Mouse (Mus musculus) lung, embryonic 14.5 days (tissue): ENCODE results near the gene Baz1a. TPM values are rescaled to one million over a fixed set of nuclear protein-coding genes. Genes with fewer than 3 reads are reported as not detected.

Source experiments
- ATAC-seq: fragments of 200-750 bp; cut with Nextera tagmentation; 2 replicates; pipeline ENCODE4 v1.8.0; 2017; ENCODE audit warnings: mild to moderate bottlenecking, moderate TSS enrichment, moderate library complexity; ENCODE audit not compliant: insufficient read depth
- DNase-seq: peaks from one replicate; pipeline ENCODE4 v3.0.0-alpha.2; 2015
- H3K27ac ChIP-seq: fragments of 300-500 bp; sonication (generic); 2 replicates; pipeline ENCODE4 v1.5.1; 2014; ENCODE audit warnings: low read depth, mild to moderate bottlenecking, moderate library complexity
- H3K27me3 ChIP-seq: fragments of 300-500 bp; sonication (generic); 2 replicates; pipeline ENCODE4 v1.6.1; 2014; ENCODE audit warnings: low read length, control low read depth; ENCODE audit not compliant: insufficient read depth
- H3K36me3 ChIP-seq: fragments of 300-500 bp; sonication (generic); 2 replicates; pipeline ENCODE4 v1.6.1; 2014; ENCODE audit warnings: control low read depth; ENCODE audit not compliant: insufficient read depth
- H3K4me1 ChIP-seq: fragments of 300-500 bp; sonication (generic); 2 replicates; pipeline ENCODE4 v1.6.1; 2014; ENCODE audit warnings: antibody characterized with exemption, control low read depth; ENCODE audit not compliant: insufficient read depth
- H3K4me2 ChIP-seq: fragments of 300-500 bp; sonication (generic); 2 replicates; pipeline ENCODE4 v1.6.1; 2014; ENCODE audit warnings: mild to moderate bottlenecking
- H3K4me3 ChIP-seq: fragments of 300-500 bp; sonication (generic); 2 replicates; pipeline ENCODE4 v1.5.1; 2014; ENCODE audit warnings: low read depth, low read length
- H3K9ac ChIP-seq: fragments of 300-500 bp; sonication (generic); 2 replicates; pipeline ENCODE4 v1.6.1; 2014
- H3K9me3 ChIP-seq: fragments of 300-500 bp; sonication (generic); 2 replicates; pipeline ENCODE4 v1.6.1; 2016; ENCODE audit warnings: low read depth, low read length, control low read depth
- CTCF ChIP-seq: IDR thresholded peaks from 2 replicates; pipeline ENCODE4 v1.5.1; 2016; ENCODE audit warnings: antibody characterized with exemption, low read depth
- WGBS: fragments of 180-500 bp; shearing (Covaris S2); extraction: QIAGEN DNeasy Blood & Tissue Kit; methylation state at CpG from one replicate; pipeline ENCODE4 v1.1.7; 2014; 5-methylcytosine and 5-hydroxymethylcytosine counted together
- polyA plus RNA-seq: library from polyadenylated mRNA; unstranded; fragments of >200 nt; fragmentation: Nextera tagmentation; extraction: Ambion mirVana; gene quantifications from 2 replicates; pipeline ENCODE4 v1.2.1, GENCODE M21; 2014

The Baz1a gene
- polyA plus RNA-seq, 1 experiment from 2014 or later = 23.9 TPM

DNA sequence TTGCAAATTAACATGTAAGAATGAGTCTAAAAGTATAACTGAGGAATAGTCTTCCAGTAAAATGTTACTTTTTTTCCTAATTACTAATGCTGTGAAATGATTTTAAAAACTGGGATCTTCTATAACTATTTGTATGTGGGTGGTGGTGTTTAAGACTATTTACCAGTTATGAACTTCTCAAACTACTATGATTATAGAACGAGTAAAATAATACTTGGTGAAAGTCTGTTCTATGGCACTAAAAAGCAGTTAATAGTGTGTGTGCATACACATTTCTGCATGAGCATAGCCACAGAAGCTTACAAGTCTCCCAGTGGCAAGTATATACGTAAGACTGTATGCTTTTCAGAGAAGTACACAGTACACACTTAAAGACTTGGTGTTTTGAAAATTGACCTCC lies 27.0 kb downstream of the Baz1a start:
- peaks cover 5% of the 10 kb centered on the region; the same call in 1 of the 2 replicates for H3K4me1 ChIP-seq
- no peak overlapping the region for H3K4me3 ChIP-seq
- ATAC-seq = no peak
- H3K27me3 ChIP-seq = no peaks in the 10 kb centered on the region
- H3K9me3 ChIP-seq = no peaks in the 10 kb centered on the region
- H3K4me2 ChIP-seq = no peak overlapping the region
- no peak for DNase-seq
- H3K27ac ChIP-seq = no peak overlapping the region
- no peak for TF ChIP-seq CTCF
- no peaks in the 10 kb centered on the region for H3K36me3 ChIP-seq
- H3K9ac ChIP-seq = no peak overlapping the region
- 77% methylated on average over 2 of the region's 2 CpGs for WGBS

DNA sequence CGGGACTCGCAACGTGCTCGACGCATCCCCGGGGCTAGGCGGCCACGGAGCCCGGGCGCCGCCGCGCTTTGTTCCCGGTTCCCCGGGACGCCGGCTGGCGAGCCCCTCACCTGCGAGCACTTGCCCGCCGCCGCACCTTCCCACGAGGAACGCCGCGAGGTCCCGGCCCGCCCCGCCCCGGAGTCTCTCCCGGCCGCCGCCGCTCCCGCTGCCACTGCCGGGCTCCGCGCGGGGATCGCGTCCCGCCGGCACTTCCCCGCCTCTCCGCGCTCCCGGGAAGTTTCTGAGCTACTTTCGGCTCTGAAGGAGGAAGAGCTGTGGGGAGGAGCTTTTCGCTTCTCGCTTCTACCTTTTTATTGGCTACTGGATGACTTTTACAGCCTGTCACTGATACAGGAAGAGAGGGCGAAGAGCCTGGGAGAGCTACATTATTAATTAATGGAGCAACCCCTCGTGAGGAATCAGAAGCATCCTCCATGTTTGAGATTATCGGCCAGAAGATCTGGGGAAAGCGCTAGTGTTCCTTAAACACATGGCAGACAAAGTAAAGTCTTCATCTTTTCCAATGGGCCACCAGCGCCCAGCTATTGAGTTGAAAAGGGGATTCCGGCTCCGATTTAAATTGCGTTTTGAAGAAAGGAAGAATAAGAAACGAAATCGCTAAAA lies 28.0 kb downstream of the Baz1a start, which contains the start of gene Gm20403:
Gm20403 (minus strand) TSS at position 478 of the 666 bp plus-strand sequence.
- peaks cover 5% of the 10 kb centered on the region; the same call in 1 of the 2 replicates for H3K4me1 ChIP-seq
- under 1% methylated on average over 54 of the region's 60 CpGs for WGBS
- ATAC-seq (peak; percentile 75), DNase-seq (peak; percentile 87)
- H3K9ac ChIP-seq = peak within 1 kb of the TSS; percentile 91
- peak within 1 kb of the TSS; percentile 87 for H3K4me2 ChIP-seq
- TF ChIP-seq CTCF = no peak
- H3K36me3 ChIP-seq = no peaks in the 10 kb centered on the region
- H3K27ac ChIP-seq = peak within 1 kb of the TSS; percentile 93
- H3K27me3 ChIP-seq = no peaks in the 10 kb centered on the region
- H3K4me3 ChIP-seq = peak within 1 kb of the TSS; percentile 87
- H3K9me3 ChIP-seq = no peaks in the 10 kb centered on the region

DNA sequence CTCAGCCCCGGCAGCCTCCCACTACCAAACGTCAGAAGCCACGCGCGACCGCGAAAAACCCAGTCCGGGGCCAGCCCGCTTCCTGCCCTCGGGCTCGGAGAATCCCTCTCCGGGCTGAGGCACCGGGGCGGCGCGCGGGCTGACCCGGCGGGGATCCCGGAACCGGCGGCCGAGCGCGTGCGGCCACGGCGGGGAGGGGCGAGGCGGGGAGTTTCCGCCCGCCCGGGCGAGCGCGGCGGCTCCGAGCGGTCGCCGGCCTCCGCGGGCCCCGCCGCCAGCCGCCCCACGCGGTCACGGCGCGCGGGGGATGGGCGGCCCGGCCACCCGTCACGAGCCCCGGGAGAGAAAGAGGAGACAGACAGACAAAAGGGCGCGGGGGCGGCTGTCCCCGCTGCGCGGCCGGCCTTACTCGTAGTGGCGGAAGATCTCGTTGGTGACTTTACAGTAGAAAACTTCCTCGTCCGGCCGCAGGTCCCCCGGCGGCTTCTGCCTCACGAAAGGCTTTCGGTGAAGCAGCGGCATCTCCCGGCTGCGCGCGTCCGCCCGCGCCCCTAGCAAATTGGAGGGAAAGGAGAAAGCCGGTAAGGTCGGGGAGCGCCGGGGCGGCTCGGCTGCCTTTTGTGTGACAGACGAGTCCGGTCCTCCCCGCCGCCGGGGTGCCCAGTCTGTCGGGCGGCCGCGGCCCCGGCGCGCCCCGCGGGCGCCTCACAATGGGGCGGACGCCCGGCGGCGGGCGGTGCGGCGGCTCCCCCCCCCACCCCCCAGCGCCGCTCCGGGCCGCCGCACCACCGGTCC lies 28.7 kb downstream of the Baz1a start:
- H3K27me3 ChIP-seq = no peaks in the 10 kb centered on the region
- peak overlapping the region; percentile 87 for H3K4me2 ChIP-seq
- H3K4me3 ChIP-seq = peak overlapping the region; percentile 87
- H3K27ac ChIP-seq = peak overlapping the region; percentile 93
- under 1% methylated on average over 112 of the region's 117 CpGs for WGBS
- H3K36me3 ChIP-seq = no peaks in the 10 kb centered on the region
- peak; percentile 63 for ATAC-seq
- H3K4me1 ChIP-seq = peaks cover 5% of the 10 kb centered on the region; the same call in 1 of the 2 replicates
- peak; percentile 74 for DNase-seq
- no peak for TF ChIP-seq CTCF
- H3K9me3 ChIP-seq = no peaks in the 10 kb centered on the region
- H3K9ac ChIP-seq = peak overlapping the region; percentile 91

DNA sequence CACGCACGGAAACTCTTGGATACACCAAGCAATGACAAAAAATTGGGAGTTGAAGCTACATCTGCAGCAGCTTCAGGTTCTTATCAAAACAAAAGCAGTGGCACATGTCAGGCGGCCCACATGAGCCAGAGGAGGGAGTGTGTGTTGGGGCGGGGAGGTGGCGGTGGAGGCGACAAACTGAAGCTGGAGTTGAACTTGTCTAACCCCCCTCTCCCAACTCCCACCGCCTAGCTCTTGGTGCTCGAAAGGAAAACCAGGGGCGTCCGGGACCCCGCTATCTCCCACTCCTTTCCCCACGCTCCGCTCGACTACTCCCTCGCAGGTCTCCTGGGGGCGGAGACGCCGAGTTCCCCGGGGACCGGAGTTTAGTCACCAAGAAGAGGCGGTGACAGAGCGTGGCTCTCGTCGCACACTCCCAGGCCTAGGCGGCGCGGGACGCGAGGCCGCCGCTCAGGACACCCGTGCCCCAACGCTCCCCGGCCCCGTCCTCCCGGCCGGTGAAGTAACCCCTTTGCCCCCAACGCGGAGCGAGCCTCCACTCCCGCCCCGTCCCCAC lies 29.4 kb downstream of the Baz1a start:
- no peaks in the 10 kb centered on the region for H3K9me3 ChIP-seq
- TF ChIP-seq CTCF = no peak
- peak overlapping the region; percentile 91 for H3K9ac ChIP-seq
- peak overlapping the region; percentile 87 for H3K4me2 ChIP-seq
- WGBS = under 1% methylated on average over 42 of the region's 42 CpGs
- H3K4me3 ChIP-seq = peak overlapping the region; percentile 87
- ATAC-seq (peak; percentile 83), DNase-seq (peak; percentile 72)
- peaks cover 5% of the 10 kb centered on the region; the same call in 1 of the 2 replicates for H3K4me1 ChIP-seq
- no peaks in the 10 kb centered on the region for H3K36me3 ChIP-seq
- peak overlapping the region; percentile 93 for H3K27ac ChIP-seq
- no peaks in the 10 kb centered on the region for H3K27me3 ChIP-seq

DNA sequence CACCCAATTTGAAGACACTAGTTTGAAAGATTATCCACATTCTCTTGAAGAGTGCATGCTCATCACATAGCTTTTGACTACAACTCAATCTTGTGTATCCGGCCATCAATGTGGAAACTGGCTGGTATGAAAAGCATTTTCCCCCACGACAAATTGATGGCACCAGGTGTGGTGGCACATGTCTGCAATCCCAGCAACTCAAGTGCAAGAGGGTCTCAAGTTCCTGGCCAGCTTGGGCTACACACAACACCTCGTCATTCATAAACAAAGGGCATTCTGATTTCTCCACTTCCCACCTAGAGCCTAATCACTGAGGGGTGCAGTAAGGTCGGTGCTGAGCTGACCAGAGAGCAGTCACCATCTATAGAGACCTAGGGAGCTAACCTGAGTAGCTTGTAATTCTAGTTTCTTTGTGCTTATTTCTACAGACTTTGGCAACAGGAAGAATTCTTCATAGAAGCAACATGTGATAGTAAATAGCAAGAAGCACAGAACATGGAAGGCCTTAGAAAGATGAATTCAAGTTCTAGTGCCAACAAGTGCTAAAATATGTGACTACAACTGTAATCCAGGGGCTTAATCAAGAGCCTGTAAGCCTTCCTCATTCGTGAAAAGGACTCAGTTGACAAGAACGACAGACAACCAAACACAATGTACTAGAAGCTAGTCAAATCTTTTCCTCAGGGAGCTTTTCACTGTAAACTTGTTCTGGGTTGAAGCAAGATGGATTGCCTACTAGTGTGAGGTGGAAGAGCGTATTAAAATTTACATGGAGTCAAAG lies 31.0 kb downstream of the Baz1a start:
- Histone ChIP-seq H3K4me3 (no peak overlapping the region), H3K4me1 (peaks cover 5% of the 10 kb centered on the region; the same call in 1 of the 2 replicates), H3K27ac (no peak overlapping the region), H3K36me3 (no peaks in the 10 kb centered on the region), H3K9me3 (no peaks in the 10 kb centered on the region), H3K9ac (no peak overlapping the region), H3K4me2 (no peak overlapping the region), H3K27me3 (no peaks in the 10 kb centered on the region)
- no peak for ATAC-seq
- WGBS = 73% methylated on average over 7 of the region's 7 CpGs
- DNase-seq = no peak
- no peak for TF ChIP-seq CTCF

DNA sequence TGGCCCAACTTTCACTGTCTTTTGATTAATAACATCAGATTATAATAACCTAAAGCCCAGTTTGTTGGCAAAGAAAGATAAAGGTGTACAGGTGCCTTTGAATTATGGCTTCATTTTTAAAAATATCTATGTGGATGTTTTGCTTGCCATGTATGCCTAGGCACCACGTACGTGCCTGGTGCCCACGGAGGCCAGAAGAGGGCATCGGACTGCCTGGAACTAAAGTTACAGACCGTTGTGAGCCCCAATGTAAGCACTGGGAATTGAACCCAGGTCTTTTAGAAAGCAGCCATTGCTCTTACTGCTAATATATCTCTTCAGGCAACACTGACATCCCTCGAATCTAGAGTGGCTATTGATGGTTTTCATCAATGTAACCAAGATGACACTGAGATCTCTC lies 32.2 kb downstream of the Baz1a start:
- H3K9me3 ChIP-seq = no peaks in the 10 kb centered on the region
- H3K27me3 ChIP-seq = no peaks in the 10 kb centered on the region
- H3K4me3 ChIP-seq = no peak overlapping the region
- H3K4me1 ChIP-seq = peaks cover 5% of the 10 kb centered on the region; the same call in 1 of the 2 replicates
- no peaks in the 10 kb centered on the region for H3K36me3 ChIP-seq
- no peak overlapping the region for H3K27ac ChIP-seq
- ATAC-seq = no peak
- H3K9ac ChIP-seq = no peak overlapping the region
- no peak for TF ChIP-seq CTCF
- DNase-seq = no peak
- no peak overlapping the region for H3K4me2 ChIP-seq
- WGBS = 78% methylated on average over 6 of the region's 6 CpGs
